Mouse (Mus musculus) E14TG2a.4 (cell line): Measurements from ENCODE around the gene Ier2.

Experiments used
- H3K27me3 ChIP-seq: 2 replicates; pipeline ENCODE4 v1.6.1; 2014; ENCODE audit warnings: low read length, control low read depth; ENCODE audit not compliant: insufficient read depth
- H3K36me3 ChIP-seq: 2 replicates; pipeline ENCODE4 v1.6.1; 2014; ENCODE audit warnings: low read length, control low read depth; ENCODE audit not compliant: insufficient read depth
- H3K4me1 ChIP-seq: replicated peaks from 2 replicates; pipeline ENCODE4 v1.6.1; 2014; ENCODE audit warnings: low read depth, low read length, control low read depth
- H3K4me3 ChIP-seq: replicated peaks from 2 replicates; pipeline ENCODE4 v1.5.1; 2014; ENCODE audit warnings: mild to moderate bottlenecking, low read length
- H3K9me3 ChIP-seq: 2 replicates; pipeline ENCODE4 v1.6.1; 2014; ENCODE audit warnings: low read length, control low read depth
- CTCF ChIP-seq: conservative IDR thresholded peaks from 2 replicates; pipeline ENCODE4 v1.5.1; 2014; ENCODE audit warnings: low read length
- NANOG ChIP-seq: IDR thresholded peaks from 2 replicates; pipeline ENCODE4 v1.6.1; 2014; ENCODE audit warnings: borderline replicate concordance, low read length, mixed read lengths

The Ier2 gene

DNA sequence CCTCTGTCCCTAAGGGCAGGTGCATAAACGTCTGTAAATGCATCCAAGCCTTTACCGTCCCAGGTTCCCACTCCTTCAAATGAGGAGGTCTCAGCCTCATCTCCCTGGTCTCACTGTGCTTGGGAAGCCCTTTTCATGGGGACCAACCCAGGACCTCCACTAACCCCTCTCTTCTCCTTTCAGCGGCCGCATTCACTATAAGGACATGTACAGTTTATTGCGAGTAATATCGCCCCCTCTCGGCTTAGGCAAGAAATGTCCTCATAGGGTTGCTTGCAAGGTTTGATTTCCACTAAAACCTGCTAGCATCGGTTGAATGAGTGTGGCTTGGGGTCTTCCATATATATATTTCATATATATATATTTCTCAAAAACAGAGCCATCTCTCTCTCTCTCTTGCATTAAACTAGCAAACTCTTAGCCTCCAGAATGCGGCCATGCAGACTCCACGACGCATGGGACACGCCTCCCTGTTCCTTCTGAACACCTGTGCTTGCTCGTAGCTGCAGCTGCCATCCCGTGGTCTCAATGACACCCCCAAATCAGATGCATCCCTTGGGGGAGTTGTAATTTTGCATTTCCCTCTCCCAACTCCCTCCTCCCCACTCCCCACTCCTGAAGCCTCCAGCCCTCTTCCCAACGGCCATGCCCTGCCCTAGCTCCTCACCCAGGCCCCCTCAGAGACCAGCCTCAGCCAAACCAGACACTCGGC lies 48.0 kb downstream of the Ier2 start:
- H3K4me1 ChIP-seq = peaks cover 52% of the 10 kb centered on the region
- peaks cover 61% of the 10 kb centered on the region for H3K27me3 ChIP-seq
- H3K9me3 ChIP-seq = no peaks in the 10 kb centered on the region
- TF ChIP-seq NANOG (no peak), CTCF (peak; percentile 82)
- no peak overlapping the region for H3K4me3 ChIP-seq
- peaks cover 21% of the 10 kb centered on the region for H3K36me3 ChIP-seq
